Mouse (Mus musculus) B cell, adult 67 days (primary cell): ENCODE measurements around the gene Snap29. TPM values are rescaled to one million over a fixed set of nuclear protein-coding genes. Genes with fewer than 3 reads are reported as not detected.

Source experiments
- total RNA-seq, 2 experiments: library from RNA; stranded (reverse); gene quantifications; 4 replicates each; pipeline ENCODE4 v1.2.4; 2023

Snap29 gene
- total RNA-seq = 10 to 100 TPM; 68.9 to 71.8 TPM

GRCm38 (mm10) chr16:17405736-17406443 lies at the start of gene Snap29, which contains the start of gene Pi4ka:
TSS of gene Snap29 (plus strand) at chr16:17405986.
TSS of gene Pi4ka (minus strand) at chr16:17406314.

GRCm38 (mm10) chr16:17451541-17452372 lies 46.0 kb downstream of the Snap29 start, which contains the start of gene Crkl:
TSS of gene Crkl (plus strand) at chr16:17451987.

Other genes starting within 250 kb of the Snap29 start
- gene Ube2l3, start 203.3 kb upstream of the Snap29 start, total RNA-seq = 100 to 1,000 TPM; 102 to 103 TPM
- gene Rimbp3, start 197.4 kb upstream of the Snap29 start, total RNA-seq = under 1 TPM in 1 of 2 experiments, not detected in 1; 0.09 TPM
- 1 to 10 TPM; 2.5 to 3.1 TPM for gene Hic2, start 172.4 kb upstream of the Snap29 start, total RNA-seq
- 10 to 100 TPM; 12.3 to 19.8 TPM for gene Tmem191c, start 129.9 kb upstream of the Snap29 start, total RNA-seq
- gene Serpind1, start 74.6 kb upstream of the Snap29 start, total RNA-seq = not detected
- gene Pi4ka, start 328 bp downstream of the Snap29 start, total RNA-seq = 100 to 1,000 TPM; 145 to 157 TPM
- gene Crkl, start 46.0 kb downstream of the Snap29 start, total RNA-seq = 10 to 100 TPM; 53.1 to 60.0 TPM
- gene Aifm3, start 83.6 kb downstream of the Snap29 start, total RNA-seq = not detected
- 10 to 100 TPM; 66.5 to 67.0 TPM for gene Lztr1, start 102.7 kb downstream of the Snap29 start, total RNA-seq
- 10 to 100 TPM; 33.2 to 39.1 TPM for gene Thap7, start 125.2 kb downstream of the Snap29 start, total RNA-seq
- not detected for gene Lrrc74b, start 155.3 kb downstream of the Snap29 start, total RNA-seq
- not detected for gene P2rx6, start 155.9 kb downstream of the Snap29 start, total RNA-seq
- not detected for gene Slc7a4, start 177.2 kb downstream of the Snap29 start, total RNA-seq
- 10 to 100 TPM; 48.1 to 61.0 TPM for gene Smpd4, start 213.4 kb downstream of the Snap29 start, total RNA-seq
- gene Ccdc74a, start 240.5 kb downstream of the Snap29 start, total RNA-seq = under 1 TPM in 1 of 2 experiments, not detected in 1; 0.52 TPM